Mouse (Mus musculus): ENCODE measurements around the gene Prkcq. TPM values are rescaled to one million over a fixed set of nuclear protein-coding genes. Genes with fewer than 3 reads are reported as not detected.
A peak's percentile ranks its signal among the peaks of the same experiment; 100 is the strongest.

Prkcq gene
- polyA plus RNA-seq, 1 experiment from 2014 or later = 2.6 TPM

- Histone ChIP-seq H3K36me3 (no peaks in the 10 kb centered on the region), H3K27ac (no peak overlapping the region), H3K27me3 (replicated peaks) (no peaks in the 10 kb centered on the region), H3K9ac (no peak overlapping the region), H3K4me1 (no peaks in the 10 kb centered on the region), H3K4me2 (no peak overlapping the region), H3K9me3 (no peaks in the 10 kb centered on the region), H3K4me3 (replicated peaks) (no peak overlapping the region)
- no peak for ATAC-seq (ENCODE audit: insufficient read depth, low FRiP score, low read depth)
- WGBS = 49% methylated on average over 9 of the region's 9 CpGs
Measured at GRCm38 (mm10) chr2:11208263-11208662, 36.4 kb downstream of the Prkcq start.

- Histone ChIP-seq H3K9ac (no peak overlapping the region), H3K4me1 (no peaks in the 10 kb centered on the region), H3K4me3 (replicated peaks) (no peak overlapping the region), H3K27ac (no peak overlapping the region), H3K36me3 (no peaks in the 10 kb centered on the region), H3K9me3 (no peaks in the 10 kb centered on the region), H3K4me2 (no peak overlapping the region), H3K27me3 (replicated peaks) (no peaks in the 10 kb centered on the region)
- WGBS = 66% methylated on average over 6 of the region's 6 CpGs
- ATAC-seq (ENCODE audit: insufficient read depth, low FRiP score, low read depth) = no peak
Measured at GRCm38 (mm10) chr2:11209335-11209734, 37.4 kb downstream of the Prkcq start.

- no peak for ATAC-seq (ENCODE audit: insufficient read depth, low FRiP score, low read depth)
- Histone ChIP-seq H3K9ac (no peak overlapping the region), H3K4me1 (no peaks in the 10 kb centered on the region), H3K4me2 (no peak overlapping the region), H3K4me3 (replicated peaks) (no peak overlapping the region), H3K9me3 (no peaks in the 10 kb centered on the region), H3K27me3 (replicated peaks) (no peaks in the 10 kb centered on the region), H3K36me3 (no peaks in the 10 kb centered on the region), H3K27ac (no peak overlapping the region)
- 73% methylated on average over 8 of the region's 8 CpGs for WGBS
Measured at GRCm38 (mm10) chr2:11210241-11210916, 38.5 kb downstream of the Prkcq start.

GRCm38 (mm10) chr2:11211961-11212562 is 40.2 kb downstream of the Prkcq start:
- H3K4me1 ChIP-seq = no peaks in the 10 kb centered on the region
- no peaks in the 10 kb centered on the region for H3K9me3 ChIP-seq
- no peak overlapping the region for H3K27ac ChIP-seq
- no peak overlapping the region for H3K4me2 ChIP-seq
- no peaks in the 10 kb centered on the region for H3K36me3 ChIP-seq
- peak; percentile 31; the same call in 1 of the 2 replicates for ATAC-seq (ENCODE audit: insufficient read depth, low FRiP score, low read depth)
- no peak overlapping the region for H3K4me3 ChIP-seq (replicated peaks)
- WGBS = 37% methylated on average over 7 of the region's 7 CpGs
- H3K9ac ChIP-seq = no peak overlapping the region
- no peaks in the 10 kb centered on the region for H3K27me3 ChIP-seq (replicated peaks)

GRCm38 (mm10) chr2:11216421-11216820 is 44.5 kb downstream of the Prkcq start:
- no peak for ATAC-seq (ENCODE audit: insufficient read depth, low FRiP score, low read depth)
- H3K4me1 ChIP-seq = no peaks in the 10 kb centered on the region
- no peaks in the 10 kb centered on the region for H3K27me3 ChIP-seq (replicated peaks)
- no peaks in the 10 kb centered on the region for H3K9me3 ChIP-seq
- no peaks in the 10 kb centered on the region for H3K36me3 ChIP-seq
- H3K4me2 ChIP-seq = no peak overlapping the region
- H3K4me3 ChIP-seq (replicated peaks) = no peak overlapping the region
- no peak overlapping the region for H3K27ac ChIP-seq
- WGBS = 74% methylated on average over 4 of the region's 4 CpGs
- H3K9ac ChIP-seq = no peak overlapping the region

- Histone ChIP-seq H3K4me2 (no peak overlapping the region), H3K9me3 (no peaks in the 10 kb centered on the region), H3K9ac (no peak overlapping the region), H3K36me3 (no peaks in the 10 kb centered on the region), H3K27me3 (replicated peaks) (no peaks in the 10 kb centered on the region), H3K4me1 (no peaks in the 10 kb centered on the region), H3K4me3 (replicated peaks) (no peak overlapping the region), H3K27ac (no peak overlapping the region)
- no peak for ATAC-seq (ENCODE audit: insufficient read depth, low FRiP score, low read depth)
- 64% methylated on average over 5 of the region's 5 CpGs for WGBS
Measured at GRCm38 (mm10) chr2:11216847-11217246, 44.9 kb downstream of the Prkcq start.

GRCm38 (mm10) chr2:11218122-11218521 is 46.2 kb downstream of the Prkcq start:
- no peak overlapping the region for H3K9ac ChIP-seq
- no peak overlapping the region for H3K4me2 ChIP-seq
- no peaks in the 10 kb centered on the region for H3K9me3 ChIP-seq
- no peak for ATAC-seq (ENCODE audit: insufficient read depth, low FRiP score, low read depth)
- no peaks in the 10 kb centered on the region for H3K36me3 ChIP-seq
- H3K4me1 ChIP-seq = no peaks in the 10 kb centered on the region
- no peak overlapping the region for H3K27ac ChIP-seq
- WGBS = 69% methylated on average over 5 of the region's 5 CpGs
- H3K4me3 ChIP-seq (replicated peaks) = no peak overlapping the region
- no peaks in the 10 kb centered on the region for H3K27me3 ChIP-seq (replicated peaks)

GRCm38 (mm10) chr2:11219262-11219661 is 47.4 kb downstream of the Prkcq start:
- Histone ChIP-seq H3K9me3 (no peaks in the 10 kb centered on the region), H3K4me1 (no peaks in the 10 kb centered on the region), H3K4me2 (no peak overlapping the region), H3K9ac (no peak overlapping the region), H3K27ac (no peak overlapping the region), H3K27me3 (replicated peaks) (no peaks in the 10 kb centered on the region), H3K36me3 (no peaks in the 10 kb centered on the region), H3K4me3 (replicated peaks) (no peak overlapping the region)
- WGBS = 90% methylated on average over 2 of the region's 2 CpGs
- no peak for ATAC-seq (ENCODE audit: insufficient read depth, low FRiP score, low read depth)

- H3K4me1 ChIP-seq = no peaks in the 10 kb centered on the region
- no peaks in the 10 kb centered on the region for H3K36me3 ChIP-seq
- no peak overlapping the region for H3K4me2 ChIP-seq
- H3K4me3 ChIP-seq (replicated peaks) = no peak overlapping the region
- 85% methylated on average over 3 of the region's 3 CpGs for WGBS
- H3K9ac ChIP-seq = no peak overlapping the region
- H3K27ac ChIP-seq = no peak overlapping the region
- no peaks in the 10 kb centered on the region for H3K9me3 ChIP-seq
- H3K27me3 ChIP-seq (replicated peaks) = no peaks in the 10 kb centered on the region
- ATAC-seq (ENCODE audit: insufficient read depth, low FRiP score, low read depth) = no peak
Measured at GRCm38 (mm10) chr2:11224808-11225484, 53.0 kb downstream of the Prkcq start.

- Histone ChIP-seq H3K9me3 (no peaks in the 10 kb centered on the region), H3K4me1 (no peaks in the 10 kb centered on the region), H3K4me2 (no peak overlapping the region), H3K4me3 (replicated peaks) (no peak overlapping the region), H3K27me3 (replicated peaks) (no peaks in the 10 kb centered on the region), H3K27ac (no peak overlapping the region), H3K36me3 (no peaks in the 10 kb centered on the region), H3K9ac (no peak overlapping the region)
- 69% methylated on average over 5 of the region's 5 CpGs for WGBS
- ATAC-seq (ENCODE audit: insufficient read depth, low FRiP score, low read depth) = no peak
Measured at GRCm38 (mm10) chr2:11225485-11225876, 53.6 kb downstream of the Prkcq start.

- 76% methylated on average over 7 of the region's 7 CpGs for WGBS
- no peaks in the 10 kb centered on the region for H3K36me3 ChIP-seq
- no peak for ATAC-seq (ENCODE audit: insufficient read depth, low FRiP score, low read depth)
- H3K27me3 ChIP-seq (replicated peaks) = no peaks in the 10 kb centered on the region
- no peak overlapping the region for H3K4me2 ChIP-seq
- no peaks in the 10 kb centered on the region for H3K4me1 ChIP-seq
- H3K9me3 ChIP-seq = no peaks in the 10 kb centered on the region
- H3K27ac ChIP-seq = no peak overlapping the region
- no peak overlapping the region for H3K4me3 ChIP-seq (replicated peaks)
- H3K9ac ChIP-seq = no peak overlapping the region
Measured at GRCm38 (mm10) chr2:11226555-11226954, 54.6 kb downstream of the Prkcq start.

- Histone ChIP-seq H3K27ac (no peak overlapping the region), H3K4me2 (no peak overlapping the region), H3K4me1 (no peaks in the 10 kb centered on the region), H3K27me3 (replicated peaks) (no peaks in the 10 kb centered on the region), H3K9me3 (no peaks in the 10 kb centered on the region), H3K9ac (no peak overlapping the region), H3K4me3 (replicated peaks) (no peak overlapping the region), H3K36me3 (no peaks in the 10 kb centered on the region)
- 64% methylated on average over 2 of the region's 2 CpGs for WGBS
- no peak for ATAC-seq (ENCODE audit: insufficient read depth, low FRiP score, low read depth)
Measured at GRCm38 (mm10) chr2:11229126-11229525, 57.2 kb downstream of the Prkcq start.

Measured in stomach, embryonic 15.5 days (tissue).